19 mouse cellular contexts compared by ENCODE assay signal in the genomic region with DNA sequence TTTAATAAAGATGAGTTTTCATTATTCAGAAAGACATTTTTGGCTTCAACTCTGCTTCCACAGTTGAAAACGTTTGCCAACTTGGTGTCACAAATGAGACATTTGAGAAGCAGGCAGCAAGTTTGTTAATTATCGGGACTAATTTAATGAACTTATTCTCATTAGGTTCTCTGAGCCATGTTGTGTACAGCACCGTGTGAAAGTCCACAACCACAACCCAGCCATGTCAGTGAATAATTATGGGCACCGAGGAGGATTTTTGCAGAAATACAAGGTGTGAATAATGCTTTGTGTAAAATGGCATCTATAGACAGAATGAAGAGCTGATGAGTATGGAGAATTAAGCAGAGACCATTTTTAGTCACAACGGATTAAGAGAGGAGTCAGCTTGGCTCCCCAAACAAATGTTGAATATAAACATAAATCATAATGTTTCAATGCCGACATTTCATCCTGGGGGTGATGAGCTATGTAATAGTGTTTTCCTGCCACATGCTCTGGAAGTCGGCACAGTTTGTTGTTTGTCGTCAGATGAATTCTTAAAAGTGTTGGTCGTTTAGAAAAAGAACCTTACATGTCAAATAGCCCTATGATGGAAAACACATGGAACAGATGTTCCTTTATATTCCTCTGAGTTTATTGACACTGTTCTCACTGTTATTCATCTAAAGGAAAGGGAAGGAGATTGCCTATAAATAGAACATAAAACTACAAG.
DNase-seq lines count a peak whose midpoint lies in the region; ATAC-seq lines count a peak whose summit lies in the region.
"Had no signal": no experiment of that assay in that cellular context is flagged by ENCODE, and none has a peak within 500 bp of the region (broad histone marks: within the 10 kb centered on the region; RNA-seq: fewer than 3 reads in every experiment).

No protein-coding gene starts in this region.

- H3K36me3 ChIP-seq in limb, embryonic 13.5 days = no peaks in the 10 kb centered on the region
- no peaks in the 10 kb centered on the region for H3K36me3 ChIP-seq in limb, embryonic 10.5 days
- no peaks in the 10 kb centered on the region for H3K36me3 ChIP-seq in forebrain, embryonic 14.5 days (ENCODE audit: control insufficient read depth, insufficient read depth, low read length)
- no peaks in the 10 kb centered on the region for H3K36me3 ChIP-seq in forebrain, embryonic 16.5 days (ENCODE audit: control insufficient read depth, insufficient read depth)
- H3K36me3 ChIP-seq: embryonic facial prominence, embryonic 12.5 days; heart, embryonic 15.5 days; hindbrain, embryonic 13.5 days had no signal

- H3K27me3 ChIP-seq in limb, embryonic 13.5 days = no peaks in the 10 kb centered on the region
- H3K27me3 ChIP-seq in limb, embryonic 10.5 days (ENCODE audit: low read depth, poor library complexity, severe bottlenecking) = no peaks in the 10 kb centered on the region
- no peaks in the 10 kb centered on the region for H3K27me3 ChIP-seq in forebrain, embryonic 14.5 days (replicated peaks; ENCODE audit: control insufficient read depth, insufficient read depth, low read length)
- H3K27me3 ChIP-seq in forebrain, embryonic 16.5 days (replicated peaks; ENCODE audit: control insufficient read depth, insufficient read depth, low read length) = no peaks in the 10 kb centered on the region
- H3K27me3 ChIP-seq: embryonic facial prominence, embryonic 12.5 days; heart, embryonic 15.5 days; hindbrain, embryonic 13.5 days had no signal

- peak; percentile 71; the same call in 1 of the 2 replicates for ATAC-seq in limb, embryonic 13.5 days (ENCODE audit: low FRiP score, low read depth)
- peak; percentile 97 for ATAC-seq in forebrain, embryonic 14.5 days
- ATAC-seq in forebrain, embryonic 16.5 days = peak; percentile 93
- ATAC-seq: hindbrain, postnatal 0 days had no signal

- H3K9me3 ChIP-seq in limb, embryonic 13.5 days = no peaks in the 10 kb centered on the region
- no peaks in the 10 kb centered on the region for H3K9me3 ChIP-seq in limb, embryonic 10.5 days (replicated peaks)
- no peaks in the 10 kb centered on the region for H3K9me3 ChIP-seq in forebrain, embryonic 14.5 days (replicated peaks; ENCODE audit: control insufficient read depth, low read length)
- peaks cover 2% of the 10 kb centered on the region; the same call in 1 of the 2 replicates for H3K9me3 ChIP-seq in forebrain, embryonic 16.5 days (ENCODE audit: control insufficient read depth, low read length)
- H3K9me3 ChIP-seq: embryonic facial prominence, embryonic 12.5 days; heart, embryonic 15.5 days; hindbrain, embryonic 13.5 days had no signal

- no peaks in the 10 kb centered on the region for H3K4me1 ChIP-seq in limb, embryonic 13.5 days
- H3K4me1 ChIP-seq in limb, embryonic 10.5 days = no peaks in the 10 kb centered on the region
- no peaks in the 10 kb centered on the region for H3K4me1 ChIP-seq in forebrain, embryonic 14.5 days (ENCODE audit: control insufficient read depth, insufficient read depth, low read length)
- H3K4me1 ChIP-seq in forebrain, embryonic 16.5 days (replicated peaks; ENCODE audit: control insufficient read depth, insufficient read depth, low read length) = no peaks in the 10 kb centered on the region
- H3K4me1 ChIP-seq: embryonic facial prominence, embryonic 12.5 days; heart, embryonic 15.5 days; hindbrain, embryonic 13.5 days had no signal

- 50% methylated on average over 9 of the region's 9 CpGs for WGBS in limb, embryonic 13.5 days
- WGBS in limb, embryonic 10.5 days = 74% methylated on average over 9 of the region's 9 CpGs
- whole genome bisulfite sequencing in forebrain, embryonic 14.5 days = 38% methylated on average over 9 of the region's 9 CpGs
- WGBS in forebrain, embryonic 16.5 days = 39% methylated on average over 9 of the region's 9 CpGs

- H3K4me2 ChIP-seq in limb, embryonic 13.5 days (replicated peaks) = no peak overlapping the region
- no peak overlapping the region for H3K4me2 ChIP-seq in forebrain, embryonic 14.5 days (ENCODE audit: low read length)
- no peak overlapping the region for H3K4me2 ChIP-seq in forebrain, embryonic 16.5 days (ENCODE audit: low read length)
- H3K4me2 ChIP-seq: embryonic facial prominence, embryonic 12.5 days; heart, embryonic 11.5 days; heart, embryonic 15.5 days; hindbrain, embryonic 13.5 days had no signal

- no peak overlapping the region for H3K4me3 ChIP-seq in limb, embryonic 13.5 days
- no peak overlapping the region for H3K4me3 ChIP-seq in limb, embryonic 10.5 days
- H3K4me3 ChIP-seq in forebrain, embryonic 14.5 days (ENCODE audit: low read depth, low read length) = no peak overlapping the region
- no peak overlapping the region for H3K4me3 ChIP-seq in forebrain, embryonic 16.5 days (replicated peaks; ENCODE audit: low read length)
- H3K4me3 ChIP-seq: embryonic facial prominence, embryonic 12.5 days; heart, adult 2 months; heart, embryonic 15.5 days; hindbrain, embryonic 13.5 days had no signal

- no peak overlapping the region for H3K9ac ChIP-seq in limb, embryonic 13.5 days
- no peak overlapping the region for H3K9ac ChIP-seq in forebrain, embryonic 14.5 days (ENCODE audit: low read length)
- H3K9ac ChIP-seq in forebrain, embryonic 16.5 days (replicated peaks; ENCODE audit: low read depth, low read length) = no peak overlapping the region
- H3K9ac ChIP-seq: embryonic facial prominence, embryonic 12.5 days; heart, embryonic 15.5 days; hindbrain, embryonic 13.5 days had no signal

- H3K27ac ChIP-seq in limb, embryonic 13.5 days = no peak overlapping the region
- no peak overlapping the region for H3K27ac ChIP-seq in limb, embryonic 10.5 days
- H3K27ac ChIP-seq in forebrain, embryonic 14.5 days (ENCODE audit: low read depth, low read length) = no peak overlapping the region
- H3K27ac ChIP-seq in forebrain, embryonic 16.5 days (ENCODE audit: low read length) = peak overlapping the region; percentile 10; the same call in 1 of the 2 replicates
- H3K27ac ChIP-seq: embryonic facial prominence, embryonic 12.5 days; heart, adult 2 months; heart, embryonic 15.5 days; hindbrain, embryonic 13.5 days; hindbrain, postnatal 0 days had no signal

- no peak for DNase-seq in limb, embryonic 10.5 days (ENCODE audit: low spot score)
- DNase-seq in forebrain, embryonic 14.5 days (ENCODE audit: low spot score) = peak; percentile 77
- DNase-seq in thymus, adult 18-20 months = no peak
- DNase-seq in embryo, embryonic 10.5 days (ENCODE audit: low spot score) = no peak
- DNase-seq: adrenal gland, adult 2 months; adrenal gland, postnatal 25 days; cerebellum, adult 2 months; cerebellum, postnatal 10 days; embryo, embryonic 11 days; gastrocnemius, postnatal 14 days; heart, adult 2 months; heart, postnatal 14 days had no signal
